Mouse (Mus musculus): Measurements from ENCODE around the gene Zfp93.

The Zfp93 gene

DNA sequence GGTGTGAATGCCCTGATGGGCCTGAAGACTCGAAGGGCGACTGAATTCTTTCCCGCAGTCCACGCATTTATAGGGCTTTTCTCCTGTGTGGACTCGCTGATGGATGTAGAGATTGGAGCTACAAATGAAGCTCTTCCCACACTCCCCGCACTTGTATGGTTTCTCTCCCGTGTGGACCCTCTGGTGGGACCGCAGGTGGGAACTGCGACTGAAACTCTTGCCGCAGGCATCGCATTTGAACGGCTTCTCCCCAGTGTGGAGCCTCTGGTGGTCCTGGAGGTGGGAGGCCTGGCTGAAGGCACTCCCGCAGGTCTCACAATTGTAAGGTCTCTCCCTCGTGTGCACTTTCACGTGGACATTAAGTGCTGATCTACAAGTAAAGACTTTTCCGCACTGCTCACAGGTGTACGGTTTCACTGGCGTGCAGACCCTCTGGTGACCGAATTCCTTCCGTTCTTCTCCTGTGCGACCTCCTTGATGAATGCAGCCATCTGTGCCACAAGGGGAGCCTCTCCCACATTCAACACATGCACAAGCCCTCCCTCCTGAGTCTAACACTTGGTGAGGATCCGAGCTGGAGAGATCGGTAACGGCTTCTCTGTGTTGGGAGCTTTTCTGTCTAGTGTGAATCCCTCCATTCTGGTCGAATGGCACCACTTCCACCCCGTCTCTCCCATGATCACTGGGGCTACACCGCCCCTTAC, 21.3 kb downstream of the Zfp93 start:
- no peak for DNase-seq (ENCODE audit: low spot score in 2 of 2)

DNA sequence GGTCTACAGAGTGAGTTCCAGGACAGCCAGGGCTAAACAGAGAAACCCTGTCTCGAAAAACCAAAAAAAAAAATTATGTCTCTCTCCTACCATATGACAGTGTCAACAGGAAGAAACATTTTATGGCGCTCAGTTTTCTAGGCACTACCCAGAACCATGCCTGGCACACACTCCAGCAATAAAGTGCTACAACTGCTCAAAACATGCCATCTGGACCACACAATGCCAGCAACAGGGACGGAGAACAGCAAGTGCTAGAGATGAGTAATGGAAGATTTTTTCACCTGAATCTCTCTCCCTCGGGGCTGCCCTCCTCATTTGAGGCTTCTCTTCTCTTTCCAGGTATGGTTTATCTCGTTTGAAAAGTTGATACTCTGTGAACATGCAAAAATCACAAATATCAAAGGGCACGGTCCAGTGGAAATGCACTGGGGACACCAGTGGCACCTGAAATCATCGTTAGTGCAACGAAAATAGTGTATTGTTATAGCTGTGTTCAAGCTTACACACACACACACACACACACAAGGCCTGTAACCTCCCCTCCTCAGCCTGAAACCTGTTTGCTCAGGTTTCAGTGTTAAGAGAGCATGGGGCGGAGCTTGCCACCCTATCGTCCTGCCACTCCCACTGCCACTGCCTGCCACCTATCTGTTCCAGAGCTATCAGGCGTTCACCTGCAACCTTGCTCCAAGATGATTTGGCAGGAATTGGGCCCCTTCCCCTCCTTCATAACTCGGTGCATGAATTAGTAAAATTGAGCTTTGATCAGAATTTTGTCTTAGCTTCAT, 23.0 kb downstream of the Zfp93 start:
- DNase-seq (ENCODE audit: low spot score in 2 of 2), result no peak

DNA sequence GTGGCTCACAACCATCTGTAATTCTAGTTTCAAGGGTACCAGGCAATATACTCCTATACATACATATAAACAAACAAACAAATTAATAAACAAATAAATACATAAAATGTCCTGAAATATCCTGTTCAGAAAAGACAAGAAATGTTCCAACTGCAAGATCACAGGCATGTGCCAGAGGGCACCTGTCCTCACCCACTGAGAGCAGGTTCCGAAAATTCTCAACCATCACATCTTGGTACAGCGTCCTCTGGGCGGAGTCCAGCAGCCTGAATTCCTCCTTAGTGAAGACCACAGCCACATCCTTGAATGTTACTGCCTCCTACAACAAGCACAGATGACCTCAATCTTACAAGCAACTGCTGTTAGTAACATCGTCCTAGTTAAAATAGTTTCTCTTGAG, 24.5 kb downstream of the Zfp93 start:
- DNase-seq (ENCODE audit: low spot score in 2 of 2), result no peak

DNA sequence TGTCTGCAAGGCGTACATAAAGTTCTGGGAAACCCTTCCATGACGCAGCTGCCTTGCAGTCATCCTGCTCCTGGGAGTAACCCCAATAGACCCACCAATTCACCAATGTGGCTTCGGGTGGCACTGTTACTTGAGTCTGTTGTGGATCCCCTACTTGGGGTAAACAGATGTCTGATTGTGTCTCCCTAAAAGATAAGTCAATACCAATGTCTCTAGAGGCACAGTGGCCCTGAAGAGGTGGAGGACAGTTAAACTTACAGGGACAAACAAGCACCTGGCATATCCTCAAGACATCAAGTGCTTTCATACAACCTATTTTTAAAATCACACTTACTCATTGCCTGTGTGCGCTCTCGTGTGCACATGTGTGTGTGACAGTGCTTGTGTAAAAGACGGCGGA, 25.2 kb downstream of the Zfp93 start:
- no peak for DNase-seq (ENCODE audit: low spot score in 2 of 2)

DNA sequence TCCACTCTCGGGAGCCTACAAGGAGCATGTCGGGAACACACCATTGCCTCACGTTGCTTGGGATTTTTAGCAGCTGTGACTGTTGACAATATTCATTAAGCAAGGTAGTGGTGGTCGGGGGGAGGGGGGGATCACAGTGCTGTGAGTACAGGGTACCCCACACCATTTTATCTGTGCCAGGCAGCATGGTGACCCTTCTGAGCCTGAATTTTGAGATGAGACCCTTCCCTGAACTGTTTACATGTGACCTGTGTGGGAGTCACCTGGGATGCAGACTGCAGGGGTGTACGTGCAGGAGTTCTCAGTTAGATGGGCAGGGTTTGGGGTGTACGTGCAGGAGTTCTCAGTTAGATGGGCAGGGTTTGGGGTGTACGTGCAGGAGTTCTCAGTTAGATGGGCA, 26.2 kb downstream of the Zfp93 start:
- DNase-seq (ENCODE audit: low spot score in 2 of 2), result no peak

DNA sequence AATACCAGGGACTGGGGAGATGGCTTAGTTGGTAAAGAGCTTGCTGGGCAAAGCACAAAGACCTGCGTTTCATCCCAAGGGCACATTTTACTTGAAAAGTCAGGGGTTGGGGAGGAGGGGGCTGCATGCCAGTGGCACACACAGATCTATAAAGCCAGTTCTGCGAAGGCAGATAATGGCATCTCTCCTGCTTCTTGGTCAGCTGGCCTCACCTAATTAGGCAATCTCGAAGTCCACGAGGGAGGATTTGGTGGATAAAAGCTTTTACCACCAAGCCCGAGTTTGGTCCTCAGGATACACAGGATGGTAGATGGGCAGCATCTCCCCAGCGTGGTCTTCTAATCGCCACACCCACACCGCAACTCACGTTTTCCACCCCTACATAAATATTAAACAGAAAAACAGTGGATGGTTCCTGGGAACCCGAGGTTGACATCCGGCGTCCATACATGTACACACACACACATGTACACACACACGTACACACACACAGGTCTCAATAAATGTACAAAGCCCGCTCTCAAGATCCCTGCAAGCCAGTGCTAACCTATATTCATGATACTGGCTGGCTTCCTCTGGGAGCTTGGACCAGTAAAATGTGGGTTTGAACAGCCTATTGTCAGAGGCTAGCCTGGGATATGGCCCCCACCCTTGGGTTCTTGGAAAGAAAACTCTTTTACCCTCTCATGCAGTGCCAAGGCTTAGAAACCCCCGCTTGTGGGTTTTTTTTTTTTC, 27.3 kb downstream of the Zfp93 start:
- DNase-seq (ENCODE audit: low spot score in 2 of 2), result no peak

DNA sequence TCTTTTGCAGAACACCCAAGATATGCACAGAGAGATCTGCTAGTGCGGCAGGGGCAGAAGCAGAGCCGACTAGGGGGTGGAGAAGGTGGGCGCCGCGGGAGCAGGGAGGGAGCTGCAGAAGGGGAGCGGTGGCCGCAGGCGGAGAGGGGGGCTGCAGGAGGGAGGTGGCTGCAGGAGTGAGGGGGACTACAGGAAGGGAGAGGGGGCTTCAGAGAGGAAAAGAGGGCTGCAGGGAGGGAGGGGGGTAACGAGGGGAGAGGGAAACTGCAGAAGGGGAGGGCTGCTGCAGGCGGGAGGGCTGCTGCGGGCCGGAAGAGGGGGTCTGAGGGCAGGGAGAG, 28.4 kb downstream of the Zfp93 start:
- DNase-seq (ENCODE audit: low spot score in 2 of 2), result no peak

DNA sequence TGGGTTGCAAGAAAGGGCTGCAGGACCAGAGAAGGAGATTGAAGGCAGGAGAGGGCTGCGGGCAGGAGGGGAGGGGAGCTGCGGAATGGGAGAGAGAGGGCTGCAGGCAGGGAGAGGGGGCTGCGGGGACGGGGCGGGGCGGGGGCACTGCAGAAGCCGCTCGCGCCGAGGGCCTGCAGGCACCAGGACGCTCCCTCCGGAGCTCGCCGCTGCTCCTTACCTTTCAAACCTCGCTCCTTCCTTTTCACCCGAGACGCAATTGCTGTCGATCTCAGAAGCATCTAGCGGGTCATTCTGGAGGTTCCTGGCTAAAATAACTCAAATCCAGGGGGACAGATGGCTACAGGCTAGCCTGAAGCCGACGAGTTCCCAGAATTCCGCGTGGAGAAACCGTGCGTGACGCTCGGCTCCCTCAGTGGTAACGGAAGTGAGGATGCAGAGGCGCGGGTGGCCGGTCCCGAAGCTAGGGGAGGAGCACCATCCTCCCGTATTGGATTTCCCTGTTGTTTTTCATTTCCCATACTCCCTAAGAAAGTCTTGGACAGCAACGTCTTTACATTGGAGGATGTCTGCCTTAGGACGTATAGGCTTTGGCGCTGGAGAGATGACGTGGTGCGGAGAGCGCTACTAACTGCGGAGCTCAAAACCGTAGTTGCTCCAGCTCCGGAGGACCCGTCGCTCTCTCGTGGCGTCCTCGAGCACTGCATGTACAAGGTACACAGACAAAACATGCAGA, 28.9 kb downstream of the Zfp93 start:
- peak; percentile 62 to 69 for DNase-seq (ENCODE audit: low spot score in 2 of 2)

DNA sequence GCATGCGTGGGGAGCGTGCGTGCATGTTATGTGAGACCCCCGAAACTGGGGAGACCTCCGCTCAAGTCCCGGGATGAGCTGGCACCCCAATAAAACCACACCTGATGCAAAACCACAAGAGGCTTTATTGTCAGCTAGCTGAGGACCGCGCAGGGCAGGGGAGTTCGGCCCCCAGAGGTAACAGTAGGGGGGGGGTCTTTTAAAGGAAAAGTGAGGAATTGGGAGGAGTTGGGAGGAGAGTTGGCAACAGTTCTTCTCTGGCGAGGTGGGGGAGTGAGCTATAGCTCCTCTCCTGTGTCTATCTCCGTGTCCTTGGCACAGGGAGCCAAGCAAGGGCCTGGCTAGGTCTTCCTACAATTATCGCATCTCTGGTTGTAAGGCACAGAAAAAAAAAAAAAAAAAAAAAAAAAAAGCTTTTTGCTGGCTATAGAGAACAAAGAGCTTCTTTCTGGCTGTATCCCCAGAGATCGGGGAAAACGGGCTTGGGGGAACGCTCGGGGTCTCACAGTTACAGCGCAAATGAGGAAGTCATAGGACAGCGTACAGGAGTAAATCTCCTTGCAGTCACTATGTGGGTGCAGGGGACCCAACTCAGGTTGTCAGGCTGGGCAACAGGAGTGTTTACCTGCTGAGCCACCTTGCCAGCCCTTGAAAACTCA, 29.7 kb downstream of the Zfp93 start:
- DNase-seq (ENCODE audit: low spot score in 2 of 2), result no peak

DNA sequence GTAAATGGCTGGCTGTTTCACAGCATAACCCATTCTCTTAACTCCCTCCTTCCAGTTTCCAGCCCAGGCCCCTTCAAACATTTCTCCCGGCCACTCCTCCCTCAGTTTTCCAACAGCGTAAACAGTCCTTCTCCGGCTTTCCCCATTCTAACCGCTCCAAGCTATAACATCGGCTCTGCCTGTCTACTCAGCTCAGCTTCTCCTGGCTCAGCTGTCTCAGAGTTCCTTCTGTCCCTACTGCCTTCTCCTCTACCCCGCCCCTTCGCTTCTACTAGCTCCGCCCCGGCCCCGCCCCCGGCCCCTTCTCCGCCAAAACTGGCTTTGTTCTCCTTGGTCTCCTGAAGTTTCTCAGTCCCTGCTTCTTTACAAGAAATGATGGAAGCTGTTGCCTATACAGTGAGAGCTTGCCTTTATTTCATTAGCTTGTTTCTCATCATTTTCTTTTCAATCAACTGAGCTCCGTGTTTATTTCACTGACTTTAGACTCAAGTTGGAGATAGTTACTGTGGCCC, 30.6 kb downstream of the Zfp93 start, which contains the start of gene Zfp61:
Gene Zfp61, minus strand, starts transcription at position 462 of the 512 bp plus-strand sequence.
- DNase-seq (ENCODE audit: low spot score in 2 of 2), result no peak

DNA sequence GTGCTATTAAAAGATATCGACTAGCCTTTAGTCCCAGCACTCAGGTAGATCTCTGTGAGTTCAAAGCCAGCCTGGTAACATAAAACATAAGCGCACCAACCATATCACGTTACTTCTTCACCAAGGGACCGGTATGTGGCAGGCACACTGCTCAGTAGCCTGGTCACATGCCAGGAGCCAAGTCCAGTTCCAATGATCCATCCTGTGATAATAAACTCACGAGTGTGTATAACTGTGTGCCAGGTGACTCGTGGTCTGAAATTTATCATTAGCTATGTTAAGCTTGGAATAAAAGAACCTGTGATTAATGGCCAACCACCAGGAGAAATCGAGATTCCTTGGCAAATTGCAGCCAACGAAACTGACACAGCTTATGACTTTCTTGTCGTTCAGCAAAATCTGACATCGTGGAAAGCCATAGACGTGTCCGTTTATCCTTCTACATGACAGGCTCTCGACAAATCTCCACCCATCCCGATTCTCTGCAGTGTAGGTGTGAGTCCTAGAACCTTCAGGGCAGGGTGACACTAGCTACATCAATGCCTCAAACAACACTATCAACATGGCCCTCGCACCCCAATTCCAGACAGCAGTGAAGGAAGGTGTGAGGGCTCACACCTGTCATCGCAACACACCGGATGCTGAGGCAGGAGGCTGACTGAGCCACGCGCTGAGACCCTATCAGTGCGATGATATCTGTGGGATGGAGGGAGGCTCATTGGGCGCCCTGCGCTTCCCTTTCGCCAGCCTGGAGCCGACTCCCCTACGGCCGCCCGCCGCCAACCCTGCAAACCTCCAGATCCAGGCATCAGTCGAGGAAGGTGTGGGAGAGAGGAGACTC, 45.7 kb downstream of the Zfp93 start:
- DNase-seq (ENCODE audit: low spot score in 2 of 2), result no peak

DNA sequence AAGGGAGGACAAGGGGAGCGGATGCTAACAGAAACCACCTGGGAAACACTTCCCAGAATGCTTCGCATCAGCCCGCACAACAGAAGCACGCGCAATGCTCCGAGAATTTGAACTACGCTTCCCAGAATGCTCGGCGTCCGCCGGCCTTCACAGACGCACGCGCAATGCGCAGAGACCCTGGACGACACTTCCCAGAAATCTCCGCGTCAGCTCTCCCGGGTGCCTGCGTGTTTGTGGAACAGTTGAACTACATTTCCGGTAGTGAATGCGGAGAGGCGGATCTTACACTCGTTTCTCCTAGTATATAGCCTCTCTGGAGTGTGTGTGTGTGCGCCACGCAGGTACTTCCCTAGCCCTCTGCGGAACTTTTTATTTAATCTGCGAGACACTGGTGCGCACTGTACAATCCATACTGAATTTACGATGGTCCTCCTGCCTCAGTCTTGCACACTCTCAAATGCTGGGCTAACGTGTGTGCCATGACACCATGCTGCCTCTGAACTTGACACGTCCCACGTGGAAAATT, 46.4 kb downstream of the Zfp93 start, which contains the start of gene Zfp94:
Gene Zfp94, minus strand, starts transcription at position 100 of the 526 bp plus-strand sequence.
- DNase-seq (ENCODE audit: low spot score in 2 of 2), result peak; percentile 90 to 95

DNA sequence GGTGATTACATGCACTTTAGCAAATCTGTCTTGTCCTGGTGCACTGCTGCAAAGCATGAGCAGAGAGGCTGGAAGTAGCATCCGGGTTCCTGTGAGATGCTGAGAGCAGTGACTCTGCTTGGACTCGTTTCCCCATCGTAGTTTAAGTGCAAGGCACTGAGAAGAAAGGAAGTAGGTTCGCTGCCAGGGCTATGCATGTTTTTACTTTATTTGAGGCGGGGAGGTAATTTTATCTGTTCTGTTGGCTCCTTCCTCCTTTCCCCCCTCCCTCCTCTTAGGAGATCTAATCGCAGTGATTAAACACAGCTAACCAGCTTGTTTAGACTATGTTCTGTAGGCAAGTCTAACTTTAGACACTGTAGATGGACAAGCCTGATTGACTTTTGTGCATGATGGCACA, 48.7 kb downstream of the Zfp93 start:
- no peak for DNase-seq (ENCODE audit: low spot score in 2 of 2)

DNA sequence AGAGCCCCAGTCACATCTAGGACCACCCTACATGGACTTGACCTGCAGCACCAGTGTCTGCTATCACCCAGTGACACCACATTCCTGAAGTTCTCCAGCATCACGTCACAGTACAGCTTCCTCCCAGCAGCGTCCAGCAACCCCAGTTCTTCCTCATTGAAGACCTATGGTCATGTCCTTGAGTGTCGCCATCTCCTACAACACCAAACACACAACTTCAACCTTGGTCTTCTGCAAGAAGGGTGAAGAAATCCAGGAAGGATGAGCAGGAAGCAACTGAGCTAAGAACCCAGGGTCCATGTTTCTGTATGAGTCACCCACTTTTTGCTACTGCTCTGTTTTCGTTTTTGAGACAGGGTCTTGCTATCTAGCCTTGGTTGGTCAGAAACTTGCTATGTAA, 52.4 kb downstream of the Zfp93 start:
- DNase-seq (ENCODE audit: low spot score in 2 of 2), result no peak

DNA sequence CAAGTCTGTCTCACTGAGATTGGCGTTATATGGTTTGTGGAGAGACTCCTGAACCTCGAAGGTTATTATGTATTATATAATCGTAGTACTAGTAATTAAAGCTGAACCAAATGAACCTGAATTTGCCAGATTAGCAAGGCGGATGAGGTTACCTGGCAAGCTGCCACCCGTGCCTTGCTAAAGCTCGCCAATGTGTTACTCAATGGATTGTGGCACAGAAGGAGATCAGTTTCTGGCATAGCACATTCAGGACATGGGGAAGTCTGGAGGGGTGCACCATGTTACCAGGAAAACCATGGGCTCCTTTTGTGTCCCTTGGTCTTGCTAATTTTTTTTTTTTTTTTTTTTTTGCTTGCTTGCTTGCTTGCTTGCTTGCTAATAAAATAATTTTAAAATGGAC, 55.0 kb downstream of the Zfp93 start:
- peak in 1 of 2 experiments; percentile 36 for DNase-seq (ENCODE audit: low spot score in 2 of 2)

DNA sequence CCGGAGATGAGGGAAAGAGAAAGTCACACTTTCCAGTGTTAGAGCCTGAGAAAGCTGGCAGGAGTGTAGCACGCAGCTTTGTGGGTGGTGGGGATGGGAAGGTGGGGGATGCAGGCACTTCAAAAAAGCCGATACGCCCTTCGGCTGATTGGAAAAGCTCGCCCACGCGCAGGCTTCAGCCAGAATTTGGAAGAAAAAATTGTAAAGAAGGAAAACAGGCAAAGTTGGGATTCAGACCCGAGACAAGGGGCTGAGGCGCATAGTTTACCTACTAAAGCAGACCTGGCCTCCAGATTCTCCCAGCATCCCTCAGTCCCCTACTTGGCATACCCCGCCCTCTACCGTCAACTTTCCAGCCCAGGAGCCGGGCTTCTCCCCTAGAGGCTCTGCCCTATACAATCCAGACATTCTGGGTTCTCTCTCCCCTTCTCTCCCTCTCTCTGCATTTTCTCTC, 55.5 kb downstream of the Zfp93 start:
- DNase-seq (ENCODE audit: low spot score in 2 of 2), result no peak

DNA sequence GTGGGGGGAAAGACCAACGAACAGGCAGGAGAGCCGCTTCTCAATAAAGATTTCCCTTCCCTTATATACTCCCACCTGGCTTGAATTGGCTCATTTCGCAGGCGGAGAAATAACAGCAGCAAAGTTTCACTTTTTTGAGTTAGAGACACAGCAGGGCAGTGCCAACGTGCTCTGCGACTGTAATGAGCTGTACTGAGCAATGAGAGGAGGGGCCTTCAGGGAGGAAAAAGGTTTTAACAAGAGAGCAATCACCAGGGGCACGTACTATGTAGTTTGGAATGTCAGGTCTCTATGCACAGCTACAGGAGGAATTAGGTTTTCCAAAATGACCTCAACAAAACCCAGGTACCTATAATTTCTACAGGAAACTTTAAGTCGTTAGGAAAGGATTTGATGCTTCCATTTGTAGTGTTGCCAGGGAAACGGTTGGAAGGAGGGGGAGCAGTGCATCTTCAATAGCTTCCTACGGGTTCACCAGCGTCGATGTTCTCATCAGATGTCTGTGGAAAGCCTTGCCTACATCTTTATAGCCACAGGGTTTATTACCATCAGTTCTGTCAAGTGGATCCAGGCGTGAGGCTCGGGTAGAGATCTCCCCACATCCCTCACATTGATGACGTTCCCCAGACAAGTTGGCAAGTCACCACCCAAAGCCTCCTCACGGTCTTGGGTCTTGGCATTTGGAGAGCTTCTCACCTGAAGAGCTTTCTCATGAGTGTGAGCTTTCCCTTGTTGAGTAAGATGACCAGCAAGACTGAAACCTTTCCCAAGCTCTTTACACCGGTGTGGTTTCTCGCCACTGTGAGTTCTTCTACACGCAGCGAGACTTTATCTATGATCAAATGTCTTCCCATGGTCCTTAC, 56.3 kb downstream of the Zfp93 start:
- DNase-seq (ENCODE audit: low spot score in 2 of 2), result no peak
